Mouse (Mus musculus) MEL (cell line): ENCODE measurements around the gene Crb1. TPM values are rescaled to one million over a fixed set of nuclear protein-coding genes. Genes with fewer than 3 reads are reported as not detected.
"Not testable (repeated sequence)": the region's sequence is repeated elsewhere in the genome, so short reads cannot be mapped to it uniquely, and the experiment has no call there.

Experiments
- DNase-seq: peaks from one replicate; pipeline ENCODE4 v3.0.0; 2011; ENCODE audit warnings: low read depth, low spot score
- H3K27ac ChIP-seq: 2 replicates; pipeline ENCODE4 v1.5.1; 2012; ENCODE audit warnings: low read depth, mild to moderate bottlenecking, control low read depth, low read length, moderate library complexity; ENCODE audit not compliant: control insufficient read depth
- H3K27me3 ChIP-seq, 2 experiments: fragments of 150-350 bp in 1 of 2; sonication (generic) in 1 of 2; 2 replicates each; pipeline ENCODE4 v1.6.1; 2012; ENCODE audit warnings: low read length in 2 of 2, mild to moderate bottlenecking in 2 of 2, improper control_type of control experiment in 1 of 2, moderate library complexity in 1 of 2; ENCODE audit not compliant: insufficient read depth in 2 of 2, control insufficient read depth in 1 of 2
- H3K36me3 ChIP-seq, 2 experiments: 2 replicates each; pipeline ENCODE4 v1.6.1; 2012 to 2014; ENCODE audit warnings: low read length in 2 of 2, improper control_type of control experiment in 1 of 2, inconsistent platforms in 1 of 2, mild to moderate bottlenecking in 1 of 2; ENCODE audit not compliant: insufficient read depth in 2 of 2, control insufficient read depth in 1 of 2
- H3K4me1 ChIP-seq, 2 experiments: fragments of 150-350 bp in 1 of 2; sonication (generic) in 1 of 2; 2 replicates each; pipeline ENCODE4 v1.6.1; 2012; ENCODE audit warnings: low read length in 2 of 2, improper control_type of control experiment in 1 of 2, mild to moderate bottlenecking in 1 of 2; ENCODE audit not compliant: insufficient read depth in 2 of 2, control insufficient read depth in 1 of 2
- H3K4me3 ChIP-seq, 2 experiments: fragments of 150-350 bp in 1 of 2; sonication (generic) in 1 of 2; 2 replicates each; pipeline ENCODE4 v1.5.1; 2012; ENCODE audit warnings: low read depth in 2 of 2, low read length in 2 of 2, mild to moderate bottlenecking in 2 of 2, moderate library complexity in 2 of 2, control low read depth in 1 of 2, improper control_type of control experiment in 1 of 2; ENCODE audit not compliant: control insufficient read depth in 1 of 2, insufficient read depth in 1 of 2
- H3K79me2 ChIP-seq: 2 replicates; pipeline ENCODE4 v1.6.1; 2012; ENCODE audit warnings: mild to moderate bottlenecking, low read length, moderate library complexity; ENCODE audit not compliant: control insufficient read depth, poor library complexity, insufficient read depth
- H3K9ac ChIP-seq: 2 replicates; pipeline ENCODE4 v1.6.1; 2012; ENCODE audit warnings: low read depth, mild to moderate bottlenecking, control low read depth, low read length, moderate library complexity; ENCODE audit not compliant: control insufficient read depth, poor library complexity, severe bottlenecking
- H3K9me3 ChIP-seq: fragments of 150-350 bp; sonication (generic); replicated peaks from 2 replicates; pipeline ENCODE4 v1.6.1; 2012; ENCODE audit warnings: mild to moderate bottlenecking, low read length, improper control_type of control experiment, moderate library complexity; ENCODE audit not compliant: insufficient read depth
- CTCF ChIP-seq, 3 experiments: IDR thresholded peaks in 2 of 3; conservative IDR thresholded peaks in 1 of 3; 2 replicates each; pipeline ENCODE4 v1.5.1; 2011 to 2012; ENCODE audit warnings: low read length in 3 of 3, low read depth in 2 of 3, mild to moderate bottlenecking in 2 of 3, improper control_type of control experiment in 1 of 3, inconsistent platforms in 1 of 3, mixed read lengths in 1 of 3, moderate library complexity in 1 of 3; ENCODE audit not compliant: control insufficient read depth in 1 of 3, insufficient read depth in 1 of 3, poor library complexity in 1 of 3, severe bottlenecking in 1 of 3
- EP300 ChIP-seq, 2 experiments: IDR thresholded peaks; 2 replicates each; pipeline ENCODE4 v1.6.1; 2011; ENCODE audit warnings: improper control_type of control experiment in 2 of 2, low read length in 2 of 2, low read depth in 1 of 2, mild to moderate bottlenecking in 1 of 2
- GATA1 ChIP-seq: IDR thresholded peaks from 2 replicates; pipeline ENCODE4 v1.6.1; 2011; ENCODE audit warnings: low read depth, low read length, improper control_type of control experiment
- JUND ChIP-seq: IDR thresholded peaks from 2 replicates; pipeline ENCODE4 v1.6.1; 2011; ENCODE audit warnings: low read depth, mild to moderate bottlenecking, improper control_type of control experiment, low read length
- MAFK ChIP-seq: IDR thresholded peaks from 2 replicates; pipeline ENCODE4 v1.6.1; 2011; ENCODE audit warnings: low read depth, mild to moderate bottlenecking, low read length, improper control_type of control experiment, borderline replicate concordance
- MEF2A ChIP-seq: IDR thresholded peaks from 2 replicates; pipeline ENCODE4 v1.6.1; 2014; ENCODE audit warnings: low read depth, mild to moderate bottlenecking, inconsistent platforms, low read length, improper control_type of control experiment; ENCODE audit not compliant: poor library complexity, insufficient replicate concordance, severe bottlenecking; ENCODE audit errors: extremely low read depth
- MYC ChIP-seq: IDR thresholded peaks from 2 replicates; pipeline ENCODE4 v1.6.1; 2011; ENCODE audit warnings: low read depth, mild to moderate bottlenecking, low read length, improper control_type of control experiment, moderate library complexity
- NELFE ChIP-seq: IDR thresholded peaks from 2 replicates; pipeline ENCODE4 v1.6.1; 2011; ENCODE audit warnings: low read depth, low read length, improper control_type of control experiment
- NRF1 ChIP-seq: IDR thresholded peaks from 2 replicates; pipeline ENCODE4 v1.6.1; 2014; ENCODE audit warnings: low read depth, mild to moderate bottlenecking, inconsistent platforms, low read length, improper control_type of control experiment, moderate library complexity; ENCODE audit not compliant: poor library complexity, insufficient read depth, severe bottlenecking
- POLR2AphosphoS2 ChIP-seq: IDR thresholded peaks from 2 replicates; pipeline ENCODE4 v1.6.1; 2011; ENCODE audit warnings: low read length, improper control_type of control experiment
- POLR2AphosphoS5 ChIP-seq: IDR thresholded peaks from 2 replicates; pipeline ENCODE4 v1.6.1; 2012; ENCODE audit warnings: low read depth, borderline replicate concordance, mild to moderate bottlenecking, inconsistent platforms, low read length, moderate library complexity, mixed read lengths
- RAD21 ChIP-seq: IDR thresholded peaks from 2 replicates; pipeline ENCODE4 v1.6.1; 2011; ENCODE audit warnings: mild to moderate bottlenecking, low read depth, low read length, improper control_type of control experiment
- SIN3A ChIP-seq: IDR thresholded peaks from 2 replicates; pipeline ENCODE4 v1.6.1; 2012; ENCODE audit warnings: low read length, improper control_type of control experiment, inconsistent platforms
- SMC3 ChIP-seq: IDR thresholded peaks from 2 replicates; pipeline ENCODE4 v1.6.1; 2011; ENCODE audit warnings: low read depth, low read length, improper control_type of control experiment
- TCF12 ChIP-seq: IDR thresholded peaks from 2 replicates; pipeline ENCODE4 v1.6.1; 2014; ENCODE audit warnings: low read depth, mild to moderate bottlenecking, inconsistent platforms, low read length, improper control_type of control experiment, moderate library complexity
- USF1 ChIP-seq: IDR thresholded peaks from 2 replicates; pipeline ENCODE4 v1.6.1; 2014; ENCODE audit warnings: low read depth, mild to moderate bottlenecking, inconsistent platforms, low read length, improper control_type of control experiment, moderate library complexity
- ZC3H11A ChIP-seq: IDR thresholded peaks from 2 replicates; pipeline ENCODE4 v1.6.1; 2012; ENCODE audit warnings: low read depth, mild to moderate bottlenecking, inconsistent platforms, low read length, improper control_type of control experiment
- ZKSCAN1 ChIP-seq: IDR thresholded peaks from 2 replicates; pipeline ENCODE4 v1.6.1; 2012; ENCODE audit warnings: low read depth, mild to moderate bottlenecking, inconsistent platforms, low read length, improper control_type of control experiment, moderate library complexity
- ZMIZ1 ChIP-seq: IDR thresholded peaks from 2 replicates; pipeline ENCODE4 v1.6.1; 2012; ENCODE audit warnings: low read depth, mild to moderate bottlenecking, inconsistent platforms, low read length, improper control_type of control experiment, moderate library complexity
- polyA plus RNA-seq, 2 experiments: library from polyadenylated mRNA; stranded (reverse) in 1 of 2; unstranded in 1 of 2; fragments of >175 nt in 1 of 2; fragments of >200 nt in 1 of 2; gene quantifications; 2 replicates each; pipeline versions ENCODE4 v1.2.1 to v1.2.4; 2012; ENCODE audit warnings: low replicate concordance in 2 of 2, low read depth in 1 of 2; ENCODE audit not compliant: insufficient read length in 2 of 2, insufficient read depth in 1 of 2, missing spikeins in 1 of 2
- total RNA-seq: library from RNA; depleted of rRNA; stranded (reverse); fragments of 300-350 nt; gene quantifications from 2 replicates; pipeline ENCODE4 v1.2.3, GENCODE M21; 2012

Crb1 gene
- total and polyA plus RNA-seq, 3 experiments = not detected

DNA sequence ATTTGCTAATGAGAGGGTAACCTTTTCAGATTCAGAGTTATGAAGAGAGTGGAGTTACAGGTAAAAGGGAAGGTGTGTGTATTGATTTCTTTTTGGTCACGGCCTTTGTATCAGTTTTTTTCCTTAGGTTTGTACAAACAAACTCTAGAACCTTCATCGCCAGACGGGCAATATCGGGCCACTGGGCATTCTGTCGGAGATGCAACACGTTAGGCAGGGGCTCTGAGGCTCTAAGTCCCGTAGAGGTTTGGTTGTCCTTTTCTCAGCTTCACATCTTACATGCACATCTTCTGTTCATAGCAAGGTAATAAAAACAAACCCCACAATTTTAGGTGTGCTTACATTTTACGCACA is 44.6 kb upstream of the Crb1 start:
- no peaks in the 10 kb centered on the region for H3K9me3 ChIP-seq
- DNase-seq = no peak
- H3K27me3 ChIP-seq = no peaks in the 10 kb centered on the region
- no peak for TF ChIP-seq TCF12
- no peak for TF ChIP-seq NELFE
- no peak for TF ChIP-seq GATA1
- peak overlapping the region; percentile 83 for H3K27ac ChIP-seq
- H3K36me3 ChIP-seq = peaks cover 0 to 18% of the 10 kb centered on the region in 2 experiments; a peak in 3 of 4 replicates
- peaks cover 21% of the 10 kb centered on the region for H3K79me2 ChIP-seq
- peak overlapping the region; percentile 59 to 70 for H3K4me3 ChIP-seq
- H3K9ac ChIP-seq = peak overlapping the region; percentile 84
- peaks cover 5 to 16% of the 10 kb centered on the region in 2 experiments for H3K4me1 ChIP-seq

DNA sequence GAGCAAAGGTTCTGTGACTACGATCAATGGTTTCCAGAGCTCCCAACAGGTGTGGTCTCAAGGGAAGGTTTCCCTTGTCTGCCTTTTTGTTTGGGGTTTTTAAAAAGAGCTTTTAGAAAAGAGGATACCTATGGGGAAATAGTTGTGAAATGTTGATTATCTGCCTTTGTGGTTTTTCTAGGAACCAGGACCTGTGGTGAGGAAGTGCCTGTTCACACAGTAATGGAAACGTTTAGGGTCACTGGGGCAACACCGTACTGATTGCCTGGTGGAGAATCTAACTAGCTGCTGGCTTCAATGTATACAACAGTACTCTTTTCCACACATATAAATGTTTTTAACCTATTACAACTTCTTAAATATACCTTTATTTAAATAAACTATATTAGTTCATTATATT is 36.6 kb upstream of the Crb1 start:
- no peaks in the 10 kb centered on the region for H3K27me3 ChIP-seq
- DNase-seq = peak; percentile 70
- H3K79me2 ChIP-seq = no peaks in the 10 kb centered on the region
- TF ChIP-seq POLR2AphosphoS5 (no peak), SIN3A (no peak), ZMIZ1 (no peak), GATA1 (peak; percentile 43; the same call in 1 of the 2 replicates), EP300 (IDR thresholded peaks at IDR 0.05; ENCODE audit: low read depth in 1 of 2, low read length in 2 of 2) (peak in 1 of 2 experiments; percentile 54; a peak in 3 of 4 replicates), MAFK (no peak)
- TF ChIP-seq, all 39 proteins: peak for 2
- Histone ChIP-seq H3K4me1 (peaks cover 0 to 4% of the 10 kb centered on the region in 2 experiments; a peak in 2 of 4 replicates), H3K9ac (no peak overlapping the region), H3K4me3 (no peak overlapping the region), H3K36me3 (peaks cover 0 to 3% of the 10 kb centered on the region in 2 experiments; a peak in 2 of 4 replicates), H3K9me3 (no peaks in the 10 kb centered on the region), H3K27ac (0 out of 2 replicates have a peak overlapping the region, but pooled peaks have one; percentile 4)

DNA sequence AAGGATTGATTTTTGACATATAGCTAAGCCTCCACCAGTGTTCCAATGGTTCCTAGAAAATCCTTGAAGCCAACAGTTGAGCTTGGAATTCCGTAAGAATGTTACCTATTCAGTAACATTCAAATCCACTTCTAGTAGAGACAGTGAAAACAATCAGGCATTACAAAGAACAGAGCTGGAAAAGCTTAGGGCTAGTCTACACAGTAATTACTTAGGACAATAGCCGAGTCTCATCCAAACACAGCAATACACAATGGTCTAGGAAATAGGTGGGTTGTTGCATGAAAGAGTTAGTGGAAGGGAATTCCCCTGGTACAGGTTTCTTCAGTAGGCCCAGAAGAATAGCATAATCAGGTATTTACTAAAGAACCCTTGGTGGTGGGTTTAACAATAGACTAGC is 35.5 kb upstream of the Crb1 start:
- not testable (repeated sequence) for H3K4me1 ChIP-seq, H3K36me3 ChIP-seq, H3K27ac ChIP-seq, H3K9me3 ChIP-seq, H3K9ac ChIP-seq, DNase-seq, H3K79me2 ChIP-seq, H3K27me3 ChIP-seq, H3K4me3 ChIP-seq

DNA sequence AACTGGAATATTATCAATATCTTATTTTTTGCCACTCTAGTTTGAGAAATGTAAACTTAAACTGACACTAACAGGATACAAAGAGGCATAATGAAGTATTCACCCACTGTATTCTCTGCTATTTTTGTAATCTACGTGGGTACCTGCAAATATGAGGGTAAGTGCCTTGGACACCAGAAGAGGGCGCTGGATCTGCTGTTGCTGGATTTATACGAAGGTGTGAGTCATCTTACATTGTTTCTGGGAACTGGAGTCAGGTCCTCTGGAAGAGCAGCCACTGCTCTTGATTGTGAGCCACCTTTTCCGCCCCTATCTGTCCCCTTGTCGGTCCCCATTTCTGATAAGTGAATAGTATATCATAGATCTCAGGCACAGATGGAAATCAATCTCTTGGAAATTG is 30.8 kb upstream of the Crb1 start:
- no peaks in the 10 kb centered on the region for H3K4me1 ChIP-seq
- H3K27me3 ChIP-seq = no peaks in the 10 kb centered on the region
- no peak overlapping the region for H3K4me3 ChIP-seq
- H3K9ac ChIP-seq = no peak overlapping the region
- H3K27ac ChIP-seq = no peak overlapping the region
- no peaks in the 10 kb centered on the region for H3K79me2 ChIP-seq
- no peaks in the 10 kb centered on the region for H3K36me3 ChIP-seq
- peak; percentile 33 for DNase-seq
- no peaks in the 10 kb centered on the region for H3K9me3 ChIP-seq
- no peak for TF ChIP-seq ZKSCAN1
- no peak for TF ChIP-seq ZMIZ1
- no peak for TF ChIP-seq USF1
- TF ChIP-seq MYC = no peak
- no peak for TF ChIP-seq SIN3A
- no peak for TF ChIP-seq NELFE
- no peak for TF ChIP-seq POLR2AphosphoS2
- no peak for TF ChIP-seq POLR2AphosphoS5
- peak; percentile 13 to 32 (median 26); a peak in 3 of 6 replicates for TF ChIP-seq CTCF (IDR thresholded peaks at IDR 0.05 in 2 of 3, conservative IDR thresholded peaks at IDR 0.05 in 1 of 3; ENCODE audit: control insufficient read depth in 1 of 3, insufficient read depth in 1 of 3, low read depth in 2 of 3, low read length in 3 of 3, poor library complexity in 1 of 3, severe bottlenecking in 1 of 3)
- TF ChIP-seq MAFK = no peak
- no peak for TF ChIP-seq EP300 (IDR thresholded peaks at IDR 0.05; ENCODE audit: low read depth in 1 of 2, low read length in 2 of 2)
- no peak for TF ChIP-seq ZC3H11A
- TF ChIP-seq MEF2A = no peak
- no peak for TF ChIP-seq JUND
- TF ChIP-seq SMC3 = peak; percentile 16; the same call in 1 of the 2 replicates
- peak; percentile 1; the same call in 1 of the 2 replicates for TF ChIP-seq RAD21
- TF ChIP-seq NRF1 = no peak
